Mouse (Mus musculus): ENCODE measurements around the gene Rpn2.

Gene Rpn2

GRCm38 (mm10) chr2:157278717-157279415 is at the start of gene Rpn2:
TSS of gene Rpn2 (plus strand) at chr2:157279017.
- ATAC-seq (ENCODE audit: low TSS enrichment): peak; percentile 98

DNA sequence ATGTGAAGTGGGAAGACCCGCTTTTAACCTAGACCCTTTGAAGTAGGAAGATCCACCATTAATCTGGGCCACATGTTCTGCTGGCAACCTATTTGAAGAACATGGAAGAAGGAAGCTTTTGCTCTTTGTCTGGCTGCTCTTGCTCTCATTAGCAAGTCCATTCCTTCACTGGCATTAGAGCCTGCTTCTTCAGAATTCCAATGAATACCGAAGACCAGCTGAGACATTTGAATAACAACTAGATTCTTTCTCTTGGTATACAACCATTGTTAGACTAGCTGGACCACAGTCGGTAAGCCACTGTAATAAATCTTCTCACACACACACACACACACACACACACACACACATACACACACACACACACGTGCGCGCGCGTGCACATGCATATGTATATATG is 42.9 kb upstream of the Rpn2 start:
- ATAC-seq (ENCODE audit: low TSS enrichment): no peak

DNA sequence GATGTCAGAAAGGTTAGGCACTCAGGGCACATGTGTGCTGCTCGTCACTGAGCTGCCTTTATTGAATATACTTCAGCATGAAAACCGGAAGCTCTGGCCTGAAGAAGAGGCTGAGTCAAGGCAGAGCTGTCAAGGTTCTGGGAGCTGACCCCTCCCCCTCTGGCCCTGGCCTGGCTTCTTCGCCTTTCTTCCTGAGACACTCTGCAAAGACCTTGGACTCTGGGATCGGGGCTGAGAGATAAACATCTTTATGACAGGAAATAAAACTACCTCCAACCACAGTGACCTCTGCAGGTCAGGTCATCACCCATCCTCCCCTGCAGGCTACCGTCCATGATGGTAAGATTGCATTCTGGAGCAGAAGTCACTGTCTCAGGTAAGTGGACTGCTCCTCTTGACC is 33.8 kb upstream of the Rpn2 start:
- ATAC-seq (ENCODE audit: low TSS enrichment): no peak

GRCm38 (mm10) chr2:157245603-157246002 is 33.2 kb upstream of the Rpn2 start:
- ATAC-seq (ENCODE audit: low TSS enrichment): no peak

GRCm38 (mm10) chr2:157248111-157248510 is 30.7 kb upstream of the Rpn2 start:
- no peak for ATAC-seq (ENCODE audit: low TSS enrichment)

- peak; percentile 95 for ATAC-seq (ENCODE audit: low TSS enrichment)
Observed at GRCm38 (mm10) chr2:157259720-157260119, 19.1 kb upstream of the Rpn2 start.

GRCm38 (mm10) chr2:157261930-157262329 is 16.9 kb upstream of the Rpn2 start:
- ATAC-seq (ENCODE audit: low TSS enrichment): no peak

- no peak for ATAC-seq (ENCODE audit: low TSS enrichment)
Observed at GRCm38 (mm10) chr2:157262506-157262905, 16.3 kb upstream of the Rpn2 start.

GRCm38 (mm10) chr2:157263101-157263500 is 15.7 kb upstream of the Rpn2 start:
- ATAC-seq (ENCODE audit: low TSS enrichment): no peak

DNA sequence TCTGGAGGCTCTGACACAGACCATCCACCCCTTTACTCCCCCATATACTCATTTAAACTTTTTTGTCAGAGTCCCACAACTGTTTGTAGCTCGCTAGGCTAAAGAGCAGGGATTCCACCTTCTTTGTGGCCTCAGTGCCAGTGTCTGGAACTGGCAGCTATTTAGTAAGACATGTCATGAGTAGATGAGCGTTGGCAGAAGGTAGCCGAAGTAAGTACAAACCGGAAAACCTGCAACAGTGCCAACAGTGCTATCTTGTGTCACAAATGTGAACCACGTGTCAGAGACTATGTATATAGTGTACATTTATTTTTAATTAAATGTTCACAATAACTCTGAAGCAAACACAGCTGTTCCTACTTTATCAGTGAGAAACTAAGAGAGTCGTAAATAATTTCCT is 15.0 kb upstream of the Rpn2 start:
- ATAC-seq (ENCODE audit: low TSS enrichment): no peak

GRCm38 (mm10) chr2:157279416-157279800 is 591 bp downstream of the Rpn2 start, which contains the start of gene Mroh8:
TSS of gene Mroh8 (minus strand) at chr2:157279549.
- ATAC-seq (ENCODE audit: low TSS enrichment): peak; percentile 79

DNA sequence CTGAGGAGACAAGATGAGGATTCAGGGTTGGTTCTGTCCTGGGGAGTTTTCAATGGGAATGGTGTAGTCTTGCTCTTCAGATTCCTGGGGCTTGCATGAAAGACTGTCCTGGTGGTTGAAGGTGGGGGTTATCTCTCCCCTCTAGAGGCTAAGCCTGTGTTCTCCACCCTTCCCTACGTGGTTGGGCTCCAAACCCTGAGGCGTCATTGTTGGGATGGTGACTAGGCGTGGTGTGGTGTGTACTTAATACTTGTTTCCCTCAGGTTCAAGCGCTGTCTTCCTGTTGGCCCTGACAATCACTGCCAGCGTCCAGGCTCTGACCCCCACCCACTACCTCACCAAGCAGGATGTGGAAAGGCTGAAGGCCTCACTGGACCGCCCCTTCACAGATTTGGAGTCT is 4.5 kb downstream of the Rpn2 start:
- no peak for ATAC-seq (ENCODE audit: low TSS enrichment)

DNA sequence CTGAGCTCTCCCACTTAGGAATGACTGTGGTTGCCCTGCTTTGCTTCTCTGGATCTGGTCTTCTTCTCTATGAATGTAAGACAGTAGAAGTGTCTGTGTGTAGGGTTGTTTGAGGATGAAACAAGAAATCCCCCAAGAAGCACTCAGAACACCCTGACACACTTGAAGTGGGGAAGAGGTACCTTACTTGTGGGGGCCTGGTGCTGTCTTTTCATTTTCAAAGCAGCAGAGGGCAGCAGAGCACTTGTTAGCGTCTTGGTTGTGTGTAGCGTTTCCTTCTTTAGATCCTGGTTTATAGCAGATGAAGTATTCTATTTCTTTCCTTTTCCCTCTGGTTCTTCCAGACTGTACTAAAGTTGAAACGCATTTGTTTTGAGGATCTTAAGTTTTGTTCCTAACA is 8.7 kb downstream of the Rpn2 start:
- ATAC-seq (ENCODE audit: low TSS enrichment): peak; percentile 92

GRCm38 (mm10) chr2:157288996-157289395 is 10.2 kb downstream of the Rpn2 start:
- ATAC-seq (ENCODE audit: low TSS enrichment): no peak

DNA sequence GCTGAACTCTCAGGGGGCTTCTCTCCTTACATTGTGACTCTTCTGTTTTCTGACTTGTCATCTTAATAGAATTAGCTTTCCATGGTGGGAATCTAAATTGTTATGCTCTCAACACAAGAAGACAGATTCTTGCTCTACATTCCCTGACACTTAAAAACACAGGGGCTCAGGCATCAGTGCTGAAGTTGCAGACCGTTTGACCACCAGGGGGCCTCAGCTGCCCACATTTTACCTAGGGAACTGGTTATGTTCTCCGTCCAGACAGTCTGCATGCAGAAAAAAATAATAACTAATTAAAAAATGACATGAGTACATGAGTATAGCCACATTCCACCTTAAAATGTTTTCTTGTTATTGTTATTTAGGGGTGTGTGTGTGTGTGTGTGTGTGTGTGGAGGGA is 13.3 kb downstream of the Rpn2 start:
- ATAC-seq (ENCODE audit: low TSS enrichment): no peak

DNA sequence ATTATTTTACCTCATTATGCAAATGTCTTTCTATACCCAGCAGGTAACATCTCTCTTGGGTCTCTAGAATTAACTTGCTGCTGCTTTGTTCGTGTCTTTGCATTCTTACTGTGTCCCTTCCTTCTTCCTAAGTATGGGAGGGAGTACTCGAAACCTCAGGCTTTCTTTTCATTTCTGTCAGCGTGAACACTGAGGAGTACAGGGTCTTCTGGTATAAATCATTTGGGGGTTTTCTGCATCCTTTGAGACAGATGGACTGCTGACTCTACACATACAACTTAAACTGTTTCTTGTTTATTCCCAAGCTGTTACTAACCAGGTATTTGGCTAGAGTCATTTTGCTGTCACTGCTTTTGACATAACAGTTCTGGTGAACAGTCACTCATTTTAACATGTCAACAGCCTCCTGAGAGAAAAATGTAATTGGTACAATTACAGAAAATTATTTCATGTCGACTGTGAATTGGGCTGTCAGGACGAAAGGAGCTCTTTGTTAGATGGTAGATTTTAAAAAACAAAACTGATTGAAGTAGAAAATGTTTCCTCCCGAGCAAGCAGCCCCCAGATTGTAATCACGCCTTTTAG is 17.4 kb downstream of the Rpn2 start:
- no peak for ATAC-seq (ENCODE audit: low TSS enrichment)

GRCm38 (mm10) chr2:157300051-157300450 is 21.2 kb downstream of the Rpn2 start:
- ATAC-seq (ENCODE audit: low TSS enrichment): no peak

- ATAC-seq (ENCODE audit: low TSS enrichment): no peak
Observed at GRCm38 (mm10) chr2:157303096-157303495, 24.3 kb downstream of the Rpn2 start.

DNA sequence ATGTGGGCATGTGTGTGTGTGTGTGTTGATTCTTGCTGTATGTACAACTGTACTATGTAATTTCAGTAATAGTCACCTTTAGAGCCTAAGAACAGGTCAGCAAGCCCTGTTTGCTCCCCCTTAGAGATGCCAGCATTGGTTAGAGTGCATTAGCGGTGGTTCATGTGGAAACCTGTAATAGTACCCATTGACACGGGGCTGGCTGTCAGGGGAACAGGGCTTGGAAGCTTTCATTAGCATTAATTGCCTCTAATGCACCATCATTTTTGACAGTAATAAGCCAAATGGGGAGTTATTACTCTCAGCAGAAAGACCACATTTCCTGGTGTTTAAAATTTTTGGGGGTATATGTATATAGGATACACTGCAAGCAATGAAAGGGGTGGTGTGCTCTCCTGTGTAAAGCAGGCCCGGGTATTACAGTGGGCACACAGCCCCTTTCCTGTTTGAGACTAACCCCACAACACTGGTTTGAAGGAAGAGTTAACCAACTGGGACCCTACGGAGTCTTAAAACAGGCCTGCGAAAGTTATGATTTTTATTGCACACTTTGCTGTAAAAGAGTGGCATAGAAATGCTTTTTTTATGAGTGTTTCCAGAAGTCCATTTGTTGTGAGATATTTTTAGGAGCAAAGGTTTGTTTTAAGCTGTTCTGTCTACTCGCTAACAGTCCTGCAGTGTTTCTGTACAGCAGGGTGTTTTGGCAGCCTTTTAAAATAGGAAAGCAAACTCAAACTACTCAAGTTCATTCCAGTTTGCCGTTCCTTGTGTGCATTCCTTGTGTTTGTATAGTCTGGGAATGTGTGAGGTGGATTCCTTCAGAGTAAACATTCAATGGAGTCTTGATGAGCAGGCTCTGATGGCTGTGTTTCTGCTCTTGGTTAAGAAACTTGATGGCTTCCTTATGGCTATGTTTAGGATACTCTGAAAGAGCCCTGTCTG is 27.5 kb downstream of the Rpn2 start:
- ATAC-seq (ENCODE audit: low TSS enrichment): peak; percentile 77

GRCm38 (mm10) chr2:157307715-157308265 is 29.0 kb downstream of the Rpn2 start:
- ATAC-seq (ENCODE audit: low TSS enrichment): no peak

DNA sequence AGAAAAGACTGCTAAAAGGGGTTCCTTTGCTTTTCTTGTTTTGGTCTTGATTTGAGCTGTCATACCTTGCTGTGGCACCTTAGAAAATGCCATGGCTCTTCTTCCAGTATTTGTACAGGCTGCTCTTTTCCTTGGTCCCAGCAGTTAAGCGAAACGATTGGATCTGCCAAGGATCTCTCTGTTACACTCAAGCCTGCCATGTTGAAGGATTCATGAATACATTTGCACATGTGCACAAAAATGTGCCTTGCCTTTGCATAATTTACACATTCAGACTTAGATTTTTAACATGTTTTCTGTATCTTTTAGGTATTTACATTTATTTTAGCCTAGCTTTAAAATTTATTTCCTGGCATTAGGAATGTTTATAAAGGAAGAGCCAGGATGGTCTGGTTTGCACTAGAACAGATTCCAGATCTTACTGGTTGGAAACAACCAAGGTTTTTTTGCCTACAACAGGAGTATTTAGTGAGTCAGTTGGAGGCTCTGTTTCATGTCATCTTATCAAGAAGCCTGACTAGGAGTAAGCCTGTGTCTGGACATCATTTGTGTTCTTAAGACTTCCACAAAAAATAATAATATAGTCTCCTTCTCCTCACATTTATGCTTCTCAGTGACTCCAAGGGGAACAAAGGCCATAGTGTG is 29.6 kb downstream of the Rpn2 start:
- no peak for ATAC-seq (ENCODE audit: low TSS enrichment)

DNA sequence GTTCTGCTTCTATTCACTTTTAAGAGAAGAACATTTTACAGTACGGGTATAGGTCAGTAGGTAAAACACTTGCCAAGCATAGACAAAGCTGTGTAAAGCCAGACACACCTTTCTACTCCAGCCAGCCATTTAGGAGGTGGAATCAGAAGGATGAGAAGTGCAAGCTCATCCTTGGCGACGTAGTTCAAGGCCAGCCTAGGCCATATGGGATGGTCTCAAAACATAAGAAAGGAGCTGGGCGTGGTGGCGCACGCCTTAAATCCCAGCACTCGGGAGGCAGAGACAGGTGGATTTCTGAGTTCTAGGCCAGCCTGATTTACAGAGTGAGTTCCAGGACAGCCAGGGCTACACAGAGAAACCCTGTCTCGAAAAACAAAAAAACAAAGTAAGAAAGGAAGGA is 30.8 kb downstream of the Rpn2 start:
- ATAC-seq (ENCODE audit: low TSS enrichment): no peak
